Mouse (Mus musculus) heart, embryonic 16.5 days (tissue): ENCODE measurements at regions not wholly inside any gene's neighbourhood (a gene's known extent, or its start where the extent isn't known, plus 50 kb on each side); places are given as distances from the start of the nearest gene placed in this dataset.
"Not testable (repeated sequence)": the region's sequence is repeated elsewhere in the genome, so short reads cannot be mapped to it uniquely, and the experiment has no call there.

ENCODE experiments used
- ATAC-seq: fragments of 200-750 bp; cut with Nextera tagmentation; replicated peaks from 2 replicates; pipeline ENCODE4 v1.8.0; 2017; ENCODE audit warnings: moderate number of reproducible peaks; ENCODE audit not compliant: insufficient read depth, low FRiP score; ENCODE audit errors: extremely low read depth
- H3K27ac ChIP-seq: fragments of 300-500 bp; sonication (generic); 2 replicates; pipeline ENCODE4 v1.5.1; 2014; ENCODE audit warnings: mild to moderate bottlenecking, low read length, control low read depth, moderate library complexity
- H3K27me3 ChIP-seq: fragments of 300-500 bp; sonication (generic); 2 replicates; pipeline ENCODE4 v1.6.1; 2014; ENCODE audit warnings: low read length, mixed read lengths; ENCODE audit not compliant: control insufficient read depth, insufficient read depth
- H3K36me3 ChIP-seq: fragments of 300-500 bp; sonication (generic); 2 replicates; pipeline ENCODE4 v1.6.1; 2014; ENCODE audit not compliant: control insufficient read depth, insufficient read depth
- H3K4me1 ChIP-seq: fragments of 300-500 bp; sonication (generic); 2 replicates; pipeline ENCODE4 v1.6.1; 2014; ENCODE audit warnings: low read length, mixed read lengths; ENCODE audit not compliant: control insufficient read depth, insufficient read depth
- H3K4me2 ChIP-seq: fragments of 300-500 bp; sonication (generic); 2 replicates; pipeline ENCODE4 v1.6.1; 2014; ENCODE audit warnings: low read depth, mild to moderate bottlenecking, control low read depth, low read length
- H3K4me3 ChIP-seq: fragments of 300-500 bp; sonication (generic); 2 replicates; pipeline ENCODE4 v1.5.1; 2014; ENCODE audit warnings: mild to moderate bottlenecking, control low read depth, low read length
- H3K9ac ChIP-seq: fragments of 300-500 bp; sonication (generic); 2 replicates; pipeline ENCODE4 v1.6.1; 2014; ENCODE audit warnings: low read length, control low read depth
- H3K9me3 ChIP-seq: fragments of 300-500 bp; sonication (generic); replicated peaks from 2 replicates; pipeline ENCODE4 v1.6.1; 2016; ENCODE audit warnings: low read length; ENCODE audit not compliant: control insufficient read depth
- WGBS: fragments of 180-500 bp; shearing (Covaris S2); extraction: QIAGEN DNeasy Blood & Tissue Kit; methylation state at CpG from one replicate; pipeline ENCODE4 v1.1.7; 2014; 5-methylcytosine and 5-hydroxymethylcytosine counted together

GRCm38 (mm10) chr7:111869337-111869736, 89.6 kb upstream of the Galnt18 start:
- no peaks in the 10 kb centered on the region for H3K27me3 ChIP-seq
- H3K36me3 ChIP-seq, result no peaks in the 10 kb centered on the region
- no peak overlapping the region for H3K9ac ChIP-seq
- WGBS, result 95% methylated on average over 6 of the region's 6 CpGs
- H3K27ac ChIP-seq, result no peak overlapping the region
- H3K4me3 ChIP-seq, result no peak overlapping the region
- no peak for ATAC-seq
- no peaks in the 10 kb centered on the region for H3K9me3 ChIP-seq
- no peaks in the 10 kb centered on the region for H3K4me1 ChIP-seq
- H3K4me2 ChIP-seq, result no peak overlapping the region

GRCm38 (mm10) chr7:111863035-111863434, 83.3 kb upstream of the Galnt18 start:
- Histone ChIP-seq H3K4me2 (no peak overlapping the region), H3K36me3 (no peaks in the 10 kb centered on the region), H3K4me3 (no peak overlapping the region), H3K27ac (no peak overlapping the region), H3K9me3 (no peaks in the 10 kb centered on the region), H3K4me1 (no peaks in the 10 kb centered on the region), H3K27me3 (no peaks in the 10 kb centered on the region), H3K9ac (no peak overlapping the region)
- WGBS, result 55% methylated on average over 8 of the region's 8 CpGs
- no peak for ATAC-seq

- 85% methylated on average over 8 of the region's 8 CpGs for WGBS
- not testable (repeated sequence) for H3K4me3 ChIP-seq, H3K9me3 ChIP-seq, H3K36me3 ChIP-seq, H3K4me2 ChIP-seq, H3K27me3 ChIP-seq, ATAC-seq, H3K4me1 ChIP-seq, H3K9ac ChIP-seq, H3K27ac ChIP-seq
These were observed 78.5 kb upstream of the Galnt18 start for GRCm38 (mm10) chr7:111858291-111858690.

DNA sequence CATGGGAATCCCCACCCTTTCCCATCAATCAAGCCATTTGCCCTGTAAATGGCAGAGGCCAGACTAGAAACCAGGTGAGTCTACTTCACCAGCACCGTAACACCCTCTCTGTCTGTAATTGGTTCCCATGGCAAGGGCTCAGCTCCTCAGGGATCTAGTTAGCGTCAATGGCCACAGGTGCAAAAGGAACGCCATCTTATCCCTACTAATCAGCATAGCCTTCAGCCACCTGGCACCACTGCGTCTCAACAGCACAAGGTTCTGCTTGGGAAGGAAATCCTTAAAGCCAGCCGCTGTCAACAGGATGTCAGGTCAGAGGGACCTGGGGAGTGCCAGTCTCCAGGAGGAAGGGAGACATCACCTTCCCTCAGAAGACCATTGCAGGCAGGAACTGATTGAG, 77.2 kb upstream of the Galnt18 start:
- 59% methylated on average over 5 of the region's 5 CpGs for WGBS
- Histone ChIP-seq H3K4me1 (no peaks in the 10 kb centered on the region), H3K4me2 (no peak overlapping the region), H3K27ac (no peak overlapping the region), H3K36me3 (no peaks in the 10 kb centered on the region), H3K4me3 (no peak overlapping the region), H3K9me3 (no peaks in the 10 kb centered on the region), H3K27me3 (no peaks in the 10 kb centered on the region), H3K9ac (no peak overlapping the region)
- no peak for ATAC-seq

- Histone ChIP-seq H3K36me3 (no peaks in the 10 kb centered on the region), H3K9ac (no peak overlapping the region), H3K27ac (no peak overlapping the region), H3K4me2 (no peak overlapping the region), H3K4me1 (no peaks in the 10 kb centered on the region), H3K4me3 (no peak overlapping the region), H3K27me3 (no peaks in the 10 kb centered on the region), H3K9me3 (no peaks in the 10 kb centered on the region)
- 71% methylated on average over 3 of the region's 3 CpGs for WGBS
- no peak for ATAC-seq
These were observed 75.5 kb upstream of the Galnt18 start for GRCm38 (mm10) chr7:111855309-111855708.

DNA sequence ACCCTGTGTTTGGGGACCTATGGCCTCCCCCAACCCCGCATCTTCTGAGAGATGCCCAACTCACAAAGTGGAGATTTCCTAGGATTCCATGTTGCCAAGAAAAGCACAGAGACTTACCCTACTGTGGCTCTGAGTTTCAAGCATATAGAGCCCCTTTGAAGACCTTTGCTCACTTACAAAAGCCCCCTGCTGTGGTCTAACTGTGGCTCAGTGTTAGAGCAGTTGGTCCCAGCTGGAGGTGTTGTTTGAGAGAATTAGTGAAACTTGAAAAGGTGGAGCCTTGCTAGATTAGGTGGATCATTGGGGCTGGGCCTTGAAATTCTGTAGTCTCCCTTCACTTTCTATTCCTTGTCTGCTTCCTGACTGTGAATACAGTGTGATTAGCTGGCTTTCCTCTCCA, 66.6 kb upstream of the Galnt18 start:
- ATAC-seq, result no peak
- no peaks in the 10 kb centered on the region for H3K36me3 ChIP-seq
- H3K4me2 ChIP-seq, result no peak overlapping the region
- WGBS, result 48% methylated on average over 1 of the region's 1 CpGs
- no peak overlapping the region for H3K27ac ChIP-seq
- no peak overlapping the region for H3K4me3 ChIP-seq
- H3K9ac ChIP-seq, result no peak overlapping the region
- no peaks in the 10 kb centered on the region for H3K4me1 ChIP-seq
- peaks cover 2% of the 10 kb centered on the region; the same call in 1 of the 2 replicates for H3K9me3 ChIP-seq
- H3K27me3 ChIP-seq, result no peaks in the 10 kb centered on the region

- peaks cover 2% of the 10 kb centered on the region; the same call in 1 of the 2 replicates for H3K9me3 ChIP-seq
- no peaks in the 10 kb centered on the region for H3K4me1 ChIP-seq
- 86% methylated on average over 4 of the region's 4 CpGs for WGBS
- ATAC-seq, result no peak
- H3K4me2 ChIP-seq, result no peak overlapping the region
- H3K27ac ChIP-seq, result no peak overlapping the region
- H3K36me3 ChIP-seq, result no peaks in the 10 kb centered on the region
- H3K4me3 ChIP-seq, result no peak overlapping the region
- H3K9ac ChIP-seq, result no peak overlapping the region
- no peaks in the 10 kb centered on the region for H3K27me3 ChIP-seq
These were observed 63.9 kb upstream of the Galnt18 start for GRCm38 (mm10) chr7:111843715-111844114.

- no peaks in the 10 kb centered on the region for H3K27me3 ChIP-seq
- H3K27ac ChIP-seq, result no peak overlapping the region
- no peak overlapping the region for H3K9ac ChIP-seq
- peaks cover 2% of the 10 kb centered on the region; the same call in 1 of the 2 replicates for H3K9me3 ChIP-seq
- no peak overlapping the region for H3K4me2 ChIP-seq
- no peaks in the 10 kb centered on the region for H3K4me1 ChIP-seq
- ATAC-seq, result no peak
- H3K4me3 ChIP-seq, result no peak overlapping the region
- H3K36me3 ChIP-seq, result no peaks in the 10 kb centered on the region
- WGBS, result 82% methylated on average over 1 of the region's 1 CpGs
These were observed 61.0 kb upstream of the Galnt18 start for GRCm38 (mm10) chr7:111840826-111841225.

- no peaks in the 10 kb centered on the region for H3K4me1 ChIP-seq
- H3K36me3 ChIP-seq, result no peaks in the 10 kb centered on the region
- H3K4me2 ChIP-seq, result no peak overlapping the region
- no peak for ATAC-seq
- 76% methylated on average over 3 of the region's 3 CpGs for WGBS
- H3K9me3 ChIP-seq, result peaks cover 2% of the 10 kb centered on the region; the same call in 1 of the 2 replicates
- no peak overlapping the region for H3K9ac ChIP-seq
- no peak overlapping the region for H3K4me3 ChIP-seq
- H3K27ac ChIP-seq, result no peak overlapping the region
- H3K27me3 ChIP-seq, result no peaks in the 10 kb centered on the region
These were observed 58.4 kb upstream of the Galnt18 start for GRCm38 (mm10) chr7:111838162-111838561.

GRCm38 (mm10) chr7:111834356-111834755, 54.6 kb upstream of the Galnt18 start:
- H3K9ac ChIP-seq, ATAC-seq, H3K36me3 ChIP-seq, H3K27me3 ChIP-seq, H3K9me3 ChIP-seq, H3K4me2 ChIP-seq, H3K4me1 ChIP-seq, H3K27ac ChIP-seq, H3K4me3 ChIP-seq: not testable (repeated sequence)
